Mouse (Mus musculus) neural tube, embryonic 11.5 days (tissue): ENCODE results near the gene Mns1. TPM values are rescaled to one million over a fixed set of nuclear protein-coding genes. Genes with fewer than 3 reads are reported as not detected.
A peak's percentile ranks its signal among the peaks of the same experiment; 100 is the strongest.
"Not testable (repeated sequence)": the region's sequence is repeated elsewhere in the genome, so short reads cannot be mapped to it uniquely, and the experiment has no call there.

Experiments
- ATAC-seq: fragments of 200-750 bp; cut with Nextera tagmentation; 2 replicates; pipeline ENCODE4 v1.8.0; 2017; ENCODE audit warnings: moderate number of reproducible peaks, mild to moderate bottlenecking, moderate TSS enrichment, moderate library complexity; ENCODE audit not compliant: insufficient read depth, low FRiP score, low TSS enrichment
- DNase-seq: peaks from one replicate; pipeline ENCODE4 v3.0.0-alpha.2; 2015; ENCODE audit warnings: low spot score
- H3K27ac ChIP-seq: fragments of 300-500 bp; sonication (generic); 2 replicates; pipeline ENCODE4 v1.5.1; 2014; ENCODE audit warnings: low read depth, mild to moderate bottlenecking, low read length
- H3K27me3 ChIP-seq: fragments of 300-500 bp; sonication (generic); 2 replicates; pipeline ENCODE4 v1.6.1; 2014; ENCODE audit warnings: mild to moderate bottlenecking, low read length, mixed read lengths; ENCODE audit not compliant: control insufficient read depth, insufficient read depth
- H3K36me3 ChIP-seq: fragments of 300-500 bp; sonication (generic); 2 replicates; pipeline ENCODE4 v1.6.1; 2014; ENCODE audit warnings: mild to moderate bottlenecking, low read length, moderate library complexity, mixed read lengths; ENCODE audit not compliant: control insufficient read depth, insufficient read depth
- H3K4me1 ChIP-seq: fragments of 300-500 bp; sonication (generic); 2 replicates; pipeline ENCODE4 v1.6.1; 2014; ENCODE audit warnings: low read length, mixed read lengths; ENCODE audit not compliant: control insufficient read depth, insufficient read depth
- H3K4me2 ChIP-seq: fragments of 300-500 bp; sonication (generic); 2 replicates; pipeline ENCODE4 v1.6.1; 2014; ENCODE audit warnings: low read depth, mild to moderate bottlenecking, moderate library complexity
- H3K4me3 ChIP-seq: fragments of 300-500 bp; sonication (generic); 2 replicates; pipeline ENCODE4 v1.5.1; 2014; ENCODE audit warnings: low read depth, low read length
- H3K9ac ChIP-seq: fragments of 300-500 bp; sonication (generic); 2 replicates; pipeline ENCODE4 v1.6.1; 2014; ENCODE audit warnings: mild to moderate bottlenecking, low read length
- H3K9me3 ChIP-seq: fragments of 300-500 bp; sonication (generic); 2 replicates; pipeline ENCODE4 v1.6.1; 2016; ENCODE audit warnings: low read length; ENCODE audit not compliant: control insufficient read depth
- WGBS: fragments of 180-500 bp; shearing (Covaris S2); extraction: QIAGEN DNeasy Blood & Tissue Kit; methylation state at CpG from one replicate; pipeline ENCODE4 v1.1.7; 2014; 5-methylcytosine and 5-hydroxymethylcytosine counted together
- polyA plus RNA-seq: library from polyadenylated mRNA; unstranded; fragments of >200 nt; fragmentation: Nextera tagmentation; extraction: Ambion mirVana; gene quantifications from 2 replicates; pipeline ENCODE4 v1.2.1, GENCODE M21; 2014

The Mns1 gene
- polyA plus RNA-seq, 1 experiment from 2014 or later = 36.5 TPM

GRCm38 (mm10) chr9:72440948-72441926 is 3.4 kb downstream of the Mns1 start:
- Histone ChIP-seq H3K9me3 (no peaks in the 10 kb centered on the region), H3K4me3 (no peak overlapping the region), H3K9ac (no peak overlapping the region), H3K27me3 (no peaks in the 10 kb centered on the region), H3K4me1 (no peaks in the 10 kb centered on the region; the same call in 1 of the 2 replicates), H3K36me3 (0 out of 2 replicates have a peak, but pooled peaks cover under 1% of the 10 kb centered on the region), H3K27ac (no peak overlapping the region), H3K4me2 (no peak overlapping the region)
- ATAC-seq (no peak), DNase-seq (no peak)
- 79% methylated on average over 8 of the region's 8 CpGs for WGBS

DNA sequence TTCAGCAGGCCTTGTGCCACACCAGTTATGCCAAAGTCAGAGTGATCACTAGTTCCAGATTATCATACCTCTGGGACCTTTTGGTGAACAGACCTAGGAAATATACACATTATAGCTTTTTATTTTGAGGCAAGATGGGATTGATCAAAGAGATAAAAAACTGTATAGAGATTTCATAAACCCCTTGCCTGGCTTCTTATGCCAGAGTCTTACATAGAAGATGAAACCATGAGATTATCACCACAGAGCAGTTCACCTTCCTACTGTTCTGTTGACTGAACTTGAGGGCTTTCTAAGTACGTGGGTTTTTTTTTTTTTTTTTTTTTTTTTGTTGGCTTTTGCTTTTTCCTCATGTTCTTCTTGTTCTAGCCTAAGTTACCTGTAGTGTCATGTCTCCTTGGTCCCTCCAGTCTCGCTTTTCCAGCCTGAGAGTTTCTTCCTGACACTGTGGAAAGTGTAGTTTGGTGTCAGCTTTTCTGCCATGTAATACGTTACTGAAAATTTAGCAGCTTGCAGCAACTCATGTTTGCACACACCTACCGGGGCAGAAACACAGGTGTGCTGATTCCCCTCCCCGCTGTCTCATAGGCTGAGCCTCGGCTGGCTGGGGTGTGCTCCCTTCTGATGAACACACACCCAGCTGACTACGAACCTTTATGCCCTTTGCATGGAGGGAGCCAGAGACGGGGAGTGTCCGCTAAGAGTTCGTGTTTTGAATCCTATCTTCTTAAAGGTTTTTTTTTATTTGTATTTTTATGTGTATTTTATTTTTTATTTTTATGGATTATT is 4.3 kb downstream of the Mns1 start:
- Histone ChIP-seq H3K4me3 (no peak overlapping the region), H3K4me1 (no peaks in the 10 kb centered on the region; the same call in 1 of the 2 replicates), H3K27ac (no peak overlapping the region), H3K36me3 (0 out of 2 replicates have a peak, but pooled peaks cover 4% of the 10 kb centered on the region), H3K9ac (no peak overlapping the region), H3K9me3 (no peaks in the 10 kb centered on the region), H3K4me2 (no peak overlapping the region), H3K27me3 (no peaks in the 10 kb centered on the region)
- DNase-seq (no peak), ATAC-seq (no peak)
- 92% methylated on average over 10 of the region's 10 CpGs for WGBS

DNA sequence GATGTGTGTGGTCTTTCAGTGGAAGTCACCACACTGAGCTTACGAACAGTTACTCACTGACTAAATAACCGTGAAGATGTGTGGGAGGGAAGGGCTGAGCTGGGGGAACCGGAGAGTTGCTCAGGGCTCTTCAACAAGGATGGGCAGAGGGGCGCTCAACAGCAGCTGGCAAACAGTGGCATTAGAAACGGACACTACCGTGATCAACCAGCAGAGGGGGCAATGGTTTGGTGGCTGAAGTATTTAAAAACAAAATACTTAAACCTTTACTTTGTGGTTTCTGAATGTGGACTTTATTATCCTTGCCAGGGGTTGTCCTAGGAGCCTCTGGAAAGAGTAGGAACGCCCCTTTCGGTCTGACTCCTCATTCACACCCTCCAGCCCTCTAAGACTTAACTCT is 10.2 kb downstream of the Mns1 start:
- 59% methylated on average over 8 of the region's 8 CpGs for WGBS

GRCm38 (mm10) chr9:72449367-72449766 is 11.6 kb downstream of the Mns1 start:
- H3K9ac ChIP-seq = no peak overlapping the region
- no peaks in the 10 kb centered on the region for H3K9me3 ChIP-seq
- H3K27ac ChIP-seq = no peak overlapping the region
- 88% methylated on average over 7 of the region's 7 CpGs for WGBS
- H3K4me1 ChIP-seq = no peaks in the 10 kb centered on the region
- no peak for DNase-seq
- H3K27me3 ChIP-seq = no peaks in the 10 kb centered on the region
- peaks cover 8% of the 10 kb centered on the region; the same call in 1 of the 2 replicates for H3K36me3 ChIP-seq
- no peak overlapping the region for H3K4me3 ChIP-seq
- no peak overlapping the region for H3K4me2 ChIP-seq
- ATAC-seq = no peak

More for the DNA sequence above, 10.2 kb downstream of the Mns1 start:
- Histone ChIP-seq H3K4me3 (no peak overlapping the region), H3K4me2 (no peak overlapping the region), H3K27ac (no peak overlapping the region), H3K4me1 (no peaks in the 10 kb centered on the region), H3K27me3 (no peaks in the 10 kb centered on the region), H3K9ac (no peak overlapping the region), H3K9me3 (no peaks in the 10 kb centered on the region), H3K36me3 (peaks cover 8% of the 10 kb centered on the region; the same call in 1 of the 2 replicates)
- DNase-seq = peak; percentile 32
- ATAC-seq = no peak

GRCm38 (mm10) chr9:72449841-72450240 is 12.0 kb downstream of the Mns1 start:
- Histone ChIP-seq H3K9me3 (no peaks in the 10 kb centered on the region), H3K27me3 (no peaks in the 10 kb centered on the region), H3K4me2 (no peak overlapping the region), H3K9ac (no peak overlapping the region), H3K4me3 (no peak overlapping the region), H3K36me3 (peaks cover 8% of the 10 kb centered on the region; the same call in 1 of the 2 replicates), H3K4me1 (no peaks in the 10 kb centered on the region), H3K27ac (no peak overlapping the region)
- ATAC-seq = no peak
- no peak for DNase-seq
- 85% methylated on average over 2 of the region's 2 CpGs for WGBS

DNA sequence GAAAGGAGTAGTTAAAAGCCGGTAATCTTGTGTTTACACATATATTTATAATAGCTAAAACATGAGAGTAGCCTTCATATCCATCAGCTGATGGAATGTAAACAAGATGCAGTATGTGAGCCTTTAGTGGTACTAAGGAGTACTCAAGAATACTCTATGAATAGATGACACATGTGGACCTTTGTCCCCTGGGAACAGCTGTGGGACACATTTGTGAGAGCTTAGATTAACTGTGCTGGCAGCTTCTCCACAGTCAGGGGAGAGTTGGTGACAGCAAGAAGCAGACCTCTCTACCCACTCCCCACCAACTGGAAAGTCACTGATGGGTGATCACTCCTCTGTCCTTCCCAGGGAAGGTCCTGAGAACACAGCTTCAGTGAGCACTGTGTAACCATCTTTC is 12.6 kb downstream of the Mns1 start:
- H3K27me3 ChIP-seq = no peaks in the 10 kb centered on the region
- ATAC-seq (no peak), DNase-seq (no peak)
- H3K36me3 ChIP-seq = peaks cover 8% of the 10 kb centered on the region; the same call in 1 of the 2 replicates
- H3K4me3 ChIP-seq = no peak overlapping the region
- no peak overlapping the region for H3K9ac ChIP-seq
- no peak overlapping the region for H3K27ac ChIP-seq
- no peaks in the 10 kb centered on the region for H3K4me1 ChIP-seq
- WGBS = 87% methylated on average over 1 of the region's 1 CpGs
- H3K4me2 ChIP-seq = no peak overlapping the region
- H3K9me3 ChIP-seq = no peaks in the 10 kb centered on the region

DNA sequence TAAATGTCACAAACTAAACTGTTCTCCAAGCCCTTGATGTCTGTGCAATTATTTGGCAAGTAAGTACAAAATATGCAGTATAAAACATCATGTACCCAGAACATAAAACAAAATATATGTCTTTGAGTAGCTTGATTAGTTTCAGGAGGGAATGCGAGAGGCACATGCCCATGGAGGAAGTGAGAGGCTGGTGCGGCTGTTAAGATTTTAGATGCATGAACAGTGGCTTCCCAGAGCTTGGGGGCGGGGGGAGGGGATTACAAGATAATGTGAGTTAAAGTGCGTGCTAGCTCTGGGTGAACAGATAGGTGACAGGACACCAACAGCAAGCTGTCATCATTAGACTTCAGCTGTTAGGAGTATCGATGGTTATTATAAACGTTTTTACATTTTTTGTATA is 13.3 kb downstream of the Mns1 start:
- Histone ChIP-seq H3K4me3 (no peak overlapping the region), H3K9me3 (no peaks in the 10 kb centered on the region), H3K9ac (no peak overlapping the region), H3K4me1 (no peaks in the 10 kb centered on the region), H3K36me3 (peaks cover 8% of the 10 kb centered on the region; the same call in 1 of the 2 replicates), H3K4me2 (no peak overlapping the region), H3K27ac (no peak overlapping the region), H3K27me3 (no peaks in the 10 kb centered on the region)
- DNase-seq (no peak), ATAC-seq (no peak)
- WGBS = 90% methylated on average over 6 of the region's 6 CpGs

GRCm38 (mm10) chr9:72454281-72454680 is 16.5 kb downstream of the Mns1 start:
- H3K4me2 ChIP-seq = not testable (repeated sequence)

More at GRCm38 (mm10) chr9:72454281-72454680, 16.5 kb downstream of the Mns1 start:
- H3K4me3 ChIP-seq, DNase-seq, H3K9me3 ChIP-seq, H3K27me3 ChIP-seq, H3K27ac ChIP-seq, H3K9ac ChIP-seq, H3K4me1 ChIP-seq, H3K36me3 ChIP-seq, ATAC-seq: not testable (repeated sequence)
